Mouse (Mus musculus) C2C12 (cell line): ENCODE results near the gene Bicd2.

ENCODE experiments used
- CEBPB ChIP-seq: IDR thresholded peaks from one replicate; pipeline ENCODE4 v1.6.1; 2011; ENCODE audit warnings: low read depth, mild to moderate bottlenecking, control low read depth, moderate library complexity
- CTCF ChIP-seq: IDR thresholded peaks from one replicate; pipeline ENCODE4 v1.5.1; 2011; ENCODE audit not compliant: control insufficient read depth, insufficient read depth, insufficient read length
- FOSL1 ChIP-seq: IDR thresholded peaks from one replicate; pipeline ENCODE4 v1.8.0; 2011; ENCODE audit warnings: mild to moderate bottlenecking, low read length; ENCODE audit not compliant: poor library complexity, insufficient read depth, severe bottlenecking
- MAX ChIP-seq: IDR thresholded peaks from one replicate; pipeline ENCODE4 v1.6.1; 2011; ENCODE audit warnings: mild to moderate bottlenecking, control low read depth
- MYOD1 ChIP-seq: IDR thresholded peaks from one replicate; pipeline ENCODE4 v1.6.1; 2011; ENCODE audit warnings: low read depth; ENCODE audit not compliant: control insufficient read depth, insufficient read length
- MYOG ChIP-seq: IDR thresholded peaks from one replicate; pipeline ENCODE4 v1.6.1; 2011; ENCODE audit not compliant: control insufficient read depth, insufficient read length; ENCODE audit errors: extremely low read depth
- USF1 ChIP-seq: IDR thresholded peaks from one replicate; pipeline ENCODE4 v1.6.1; 2011; ENCODE audit warnings: low read depth, mild to moderate bottlenecking, control low read depth, moderate library complexity

DNA sequence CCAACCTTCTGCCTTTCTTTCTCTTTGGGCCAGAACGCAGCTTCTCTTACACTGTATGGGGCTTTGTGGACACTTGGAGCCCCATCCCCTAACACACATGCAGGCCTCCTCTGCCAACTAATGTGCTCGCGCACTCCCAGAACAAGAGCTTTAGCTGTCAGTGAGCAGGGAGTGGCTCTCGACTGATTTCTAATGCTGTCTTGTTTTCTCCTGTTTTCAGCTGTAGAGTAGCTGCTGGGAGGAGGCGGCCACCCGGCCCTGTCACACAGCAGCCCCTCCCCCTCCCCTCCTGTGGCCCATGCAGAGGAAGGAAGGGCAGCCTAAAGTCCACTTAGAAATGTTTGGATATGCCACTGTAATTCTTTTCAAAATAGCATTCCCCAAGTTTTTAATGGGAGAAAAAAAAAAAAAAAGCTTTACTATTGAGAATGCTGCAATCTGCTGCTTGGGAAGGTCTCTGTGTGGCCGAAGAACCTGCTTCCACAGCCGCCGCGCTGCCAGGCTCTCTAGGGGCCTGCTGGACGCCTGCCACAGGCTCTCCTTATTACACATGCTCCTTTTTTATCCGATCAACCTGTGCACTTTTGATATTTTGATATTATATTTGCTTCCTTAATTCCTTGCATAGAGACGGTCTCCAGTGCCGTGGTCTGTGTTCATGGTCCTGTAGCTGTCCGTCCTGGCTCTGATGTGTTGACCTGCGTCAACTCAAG is 43.5 kb downstream of the Bicd2 start:
- TF ChIP-seq MAX (no peak), CTCF (no peak), MYOG (no peak), MYOD1 (no peak), USF1 (no peak), FOSL1 (no peak), CEBPB (no peak)
